Mouse (Mus musculus) embryonic facial prominence, embryonic 13.5 days (tissue): ENCODE results near the gene Cyb5r4. TPM values are rescaled to one million over a fixed set of nuclear protein-coding genes. Genes with fewer than 3 reads are reported as not detected.
A peak's percentile ranks its signal among the peaks of the same experiment; 100 is the strongest.

Experiments used
- ATAC-seq: fragments of 200-750 bp; cut with Nextera tagmentation; 2 replicates; pipeline ENCODE4 v1.8.0; 2017; ENCODE audit warnings: low read depth; ENCODE audit not compliant: insufficient number of reproducible peaks, insufficient read depth, low FRiP score, low TSS enrichment
- H3K27ac ChIP-seq: fragments of 300-500 bp; sonication (generic); 2 replicates; pipeline ENCODE4 v1.5.1; 2015; ENCODE audit warnings: moderate library complexity, mild to moderate bottlenecking, inconsistent platforms
- H3K27me3 ChIP-seq: fragments of 300-500 bp; sonication (generic); 2 replicates; pipeline ENCODE4 v1.6.1; 2015; ENCODE audit warnings: mild to moderate bottlenecking, inconsistent platforms
- H3K36me3 ChIP-seq: fragments of 300-500 bp; sonication (generic); 2 replicates; pipeline ENCODE4 v1.6.1; 2015; ENCODE audit warnings: mild to moderate bottlenecking, inconsistent platforms
- H3K4me1 ChIP-seq: fragments of 300-500 bp; sonication (generic); 2 replicates; pipeline ENCODE4 v1.6.1; 2015; ENCODE audit warnings: inconsistent platforms
- H3K4me2 ChIP-seq: fragments of 300-500 bp; sonication (generic); 2 replicates; pipeline ENCODE4 v1.6.1; 2015; ENCODE audit warnings: moderate library complexity, mild to moderate bottlenecking, inconsistent platforms
- H3K4me3 ChIP-seq: fragments of 300-500 bp; sonication (generic); 2 replicates; pipeline ENCODE4 v1.5.1; 2015; ENCODE audit warnings: mild to moderate bottlenecking, inconsistent platforms
- H3K9ac ChIP-seq: fragments of 300-500 bp; sonication (generic); 2 replicates; pipeline ENCODE4 v1.6.1; 2015; ENCODE audit warnings: mild to moderate bottlenecking, inconsistent platforms
- H3K9me3 ChIP-seq: fragments of 300-500 bp; sonication (generic); 2 replicates; pipeline ENCODE4 v1.6.1; 2016; ENCODE audit warnings: inconsistent platforms
- WGBS: fragments of 180-500 bp; shearing (Covaris S2); methylation state at CpG from one replicate; pipeline ENCODE4 v1.1.7; 2015; ENCODE audit warnings: mixed read lengths; 5-methylcytosine and 5-hydroxymethylcytosine counted together
- polyA plus RNA-seq: library from polyadenylated mRNA; unstranded; fragments of >200 nt; fragmentation: Nextera tagmentation; extraction: Ambion mirVana; gene quantifications from 2 replicates; pipeline ENCODE4 v1.2.1, GENCODE M21; 2015

Cyb5r4 gene
- polyA plus RNA-seq, 1 experiment from 2014 or later, result 47.2 TPM

DNA sequence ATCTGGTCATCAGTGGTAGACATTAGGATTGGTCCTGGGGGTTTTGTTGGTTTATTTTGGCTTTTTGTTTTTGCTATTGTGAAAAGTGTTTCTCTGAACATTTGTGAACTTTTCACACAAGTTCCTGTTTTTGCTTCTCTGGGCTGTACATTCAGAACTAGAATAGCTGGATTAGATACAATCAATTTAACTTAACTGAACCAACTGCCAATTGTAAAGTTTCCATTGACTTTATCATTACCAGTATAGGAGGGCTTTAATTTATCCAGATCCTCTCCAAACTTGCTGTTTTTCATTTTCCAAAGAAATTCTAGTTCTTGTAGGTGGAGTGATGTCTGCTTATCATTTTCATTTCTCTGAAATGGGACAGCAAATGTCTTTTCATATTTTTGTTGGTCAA, 32.0 kb upstream of the Cyb5r4 start:
- ATAC-seq, result no peak
- Histone ChIP-seq H3K4me3 (no peak overlapping the region), H3K36me3 (no peaks in the 10 kb centered on the region), H3K9me3 (no peaks in the 10 kb centered on the region), H3K4me2 (no peak overlapping the region), H3K27me3 (no peaks in the 10 kb centered on the region), H3K4me1 (0 out of 2 replicates have a peak, but pooled peaks cover 8% of the 10 kb centered on the region), H3K27ac (no peak overlapping the region), H3K9ac (no peak overlapping the region)

DNA sequence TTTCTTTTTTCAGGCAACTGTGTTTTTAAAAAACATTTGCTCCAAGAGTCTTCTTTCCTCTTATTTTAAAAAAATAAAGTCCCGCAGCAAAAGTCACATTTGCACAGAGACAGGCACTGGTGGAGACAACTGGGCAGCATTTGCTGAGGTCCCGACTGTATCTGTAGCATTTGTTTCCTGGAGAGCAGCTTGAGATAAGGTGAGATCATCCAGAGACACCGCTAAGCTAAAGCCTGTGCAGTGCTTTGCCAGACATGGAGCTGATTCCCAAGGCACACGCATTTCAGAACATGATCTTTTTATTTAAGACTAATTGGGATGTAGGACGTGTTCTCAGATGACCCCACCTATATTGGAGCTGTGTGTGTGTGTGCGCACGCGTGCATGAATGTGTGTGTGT, 30.1 kb upstream of the Cyb5r4 start:
- ATAC-seq, result no peak
- Histone ChIP-seq H3K27ac (no peak overlapping the region), H3K9ac (no peak overlapping the region), H3K27me3 (no peaks in the 10 kb centered on the region), H3K4me1 (0 out of 2 replicates have a peak, but pooled peaks cover 8% of the 10 kb centered on the region), H3K4me2 (no peak overlapping the region), H3K36me3 (no peaks in the 10 kb centered on the region), H3K9me3 (no peaks in the 10 kb centered on the region), H3K4me3 (no peak overlapping the region)
- 65% methylated on average over 8 of the region's 8 CpGs for WGBS

DNA sequence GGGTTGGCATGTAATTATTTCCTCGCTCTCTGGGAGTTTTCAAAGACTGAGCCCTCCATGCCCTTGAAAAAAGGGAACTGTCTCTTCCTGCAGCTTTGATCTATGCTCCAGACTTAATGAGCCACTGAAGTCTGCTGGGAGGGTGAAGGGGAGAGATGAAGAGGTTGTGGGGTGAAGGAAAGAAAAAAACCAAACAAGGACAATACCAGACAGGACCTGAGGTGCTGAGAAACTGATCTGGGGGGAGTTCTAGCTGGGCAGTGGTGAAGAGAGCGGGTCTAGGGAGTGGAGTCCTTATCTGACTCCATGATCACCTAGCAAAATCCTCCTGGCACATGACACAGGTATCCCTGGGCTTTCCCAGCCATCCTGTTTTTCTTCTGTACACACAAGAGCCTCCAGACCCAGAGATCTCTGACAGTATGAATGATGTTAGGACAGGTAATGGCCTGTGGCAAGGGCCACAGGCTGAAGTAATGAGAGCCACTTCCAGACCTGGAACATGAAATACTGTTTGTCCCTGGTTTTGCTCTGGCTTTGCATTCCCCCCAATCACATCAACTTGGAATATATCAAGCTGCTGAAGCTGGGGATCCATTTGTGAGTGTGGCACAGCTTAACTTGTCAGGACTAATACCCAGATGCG, 24.6 kb upstream of the Cyb5r4 start:
- no peaks in the 10 kb centered on the region for H3K27me3 ChIP-seq
- H3K9me3 ChIP-seq, result no peaks in the 10 kb centered on the region
- H3K4me1 ChIP-seq, result no peaks in the 10 kb centered on the region
- 46% methylated on average over 3 of the region's 3 CpGs for WGBS
- no peak for ATAC-seq
- no peak overlapping the region for H3K4me3 ChIP-seq
- no peak overlapping the region for H3K27ac ChIP-seq
- no peaks in the 10 kb centered on the region for H3K36me3 ChIP-seq
- H3K9ac ChIP-seq, result no peak overlapping the region
- no peak overlapping the region for H3K4me2 ChIP-seq

DNA sequence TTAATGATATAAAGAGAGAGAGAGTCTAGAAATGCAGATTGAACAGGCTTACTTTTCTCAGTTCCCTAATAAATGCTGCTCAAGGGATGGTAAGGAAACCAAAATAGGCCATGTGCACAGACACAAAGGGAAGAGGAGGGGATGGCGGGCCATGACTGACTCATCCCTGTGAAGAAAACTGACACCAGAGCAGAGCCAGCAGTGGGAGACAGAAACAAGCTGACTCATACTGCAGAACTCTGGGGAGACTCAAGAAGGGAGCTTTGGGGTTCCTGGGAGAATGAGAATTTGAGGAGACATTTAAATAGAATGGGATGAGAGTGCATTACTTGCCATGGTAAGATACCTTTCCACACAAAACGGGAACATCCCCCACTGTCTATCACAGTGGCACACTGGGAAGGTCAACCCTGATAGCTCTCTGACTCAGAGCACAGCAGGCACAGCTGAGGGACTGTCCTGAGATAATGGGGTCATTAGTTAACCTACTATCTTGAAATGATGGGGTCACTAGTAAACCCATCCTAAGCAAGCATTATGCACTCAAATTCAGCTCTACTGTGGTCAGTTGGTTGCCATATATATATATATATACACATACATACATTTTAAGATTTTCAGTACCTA, 21.7 kb upstream of the Cyb5r4 start:
- Histone ChIP-seq H3K4me3 (no peak overlapping the region), H3K27me3 (no peaks in the 10 kb centered on the region), H3K4me1 (no peaks in the 10 kb centered on the region), H3K9me3 (no peaks in the 10 kb centered on the region), H3K36me3 (no peaks in the 10 kb centered on the region), H3K9ac (no peak overlapping the region), H3K27ac (no peak overlapping the region), H3K4me2 (no peak overlapping the region)
- WGBS, result 53% methylated on average over 2 of the region's 2 CpGs
- ATAC-seq, result no peak

DNA sequence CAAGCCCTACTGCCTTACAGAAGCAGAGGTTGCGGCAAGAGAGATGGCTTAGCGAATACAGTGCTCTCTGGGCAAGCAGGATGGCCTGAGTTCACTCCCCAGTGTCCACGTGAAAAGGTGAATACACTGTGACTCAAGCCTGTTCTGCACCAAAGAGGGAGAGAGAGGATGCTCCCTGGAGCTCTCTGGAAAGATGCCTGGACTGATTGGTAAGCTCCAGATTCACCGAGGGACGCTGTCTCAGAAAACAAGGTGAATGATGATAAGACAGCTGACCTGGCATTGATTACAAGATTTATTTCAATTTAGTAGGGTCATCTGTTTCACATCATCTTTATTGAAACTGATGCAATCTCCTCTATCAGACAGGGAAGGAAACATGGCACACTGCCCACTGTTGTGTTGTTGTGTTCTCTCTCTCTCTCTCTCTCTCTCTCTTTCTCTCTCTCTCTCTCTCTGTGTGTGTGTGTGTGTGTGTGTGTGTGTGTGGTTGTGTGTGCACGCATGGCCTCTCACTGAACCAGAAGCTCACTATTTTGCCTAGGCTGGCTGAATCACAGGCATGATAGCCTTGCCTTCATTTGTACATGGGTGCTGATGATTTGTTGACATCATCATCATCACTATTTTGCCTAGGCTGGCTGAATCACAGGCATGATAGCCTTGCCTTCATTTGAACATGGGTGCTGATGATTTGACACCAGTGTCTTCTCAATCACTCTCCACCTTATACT, 16.9 kb upstream of the Cyb5r4 start:
- Histone ChIP-seq H3K9ac (no peak overlapping the region), H3K4me2 (no peak overlapping the region), H3K9me3 (no peaks in the 10 kb centered on the region), H3K27ac (no peak overlapping the region), H3K4me1 (no peaks in the 10 kb centered on the region), H3K27me3 (no peaks in the 10 kb centered on the region), H3K4me3 (no peak overlapping the region), H3K36me3 (no peaks in the 10 kb centered on the region)
- no peak for ATAC-seq
- WGBS, result 65% methylated on average over 6 of the region's 6 CpGs

DNA sequence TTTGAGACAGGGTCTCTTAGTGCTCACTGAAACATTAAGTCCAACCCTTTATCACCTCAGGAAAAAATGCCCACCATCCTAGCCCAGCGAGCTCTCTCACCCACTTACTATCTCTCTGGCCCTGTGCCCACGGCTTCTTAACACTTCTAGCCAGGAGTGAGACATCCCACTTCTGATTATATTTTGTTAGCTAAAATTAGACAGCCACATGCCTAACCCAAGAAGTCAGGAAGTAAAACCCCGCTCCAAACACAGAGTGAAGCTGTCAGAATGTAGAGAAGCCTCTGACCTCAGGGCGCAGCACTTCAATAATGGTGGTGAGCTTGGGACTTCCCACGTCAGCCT, 16.4 kb upstream of the Cyb5r4 start:
- Histone ChIP-seq H3K36me3 (no peaks in the 10 kb centered on the region), H3K9me3 (no peaks in the 10 kb centered on the region), H3K9ac (no peak overlapping the region), H3K27ac (no peak overlapping the region), H3K4me2 (no peak overlapping the region), H3K4me1 (no peaks in the 10 kb centered on the region), H3K4me3 (no peak overlapping the region), H3K27me3 (no peaks in the 10 kb centered on the region)
- 49% methylated on average over 5 of the region's 5 CpGs for WGBS
- no peak for ATAC-seq

DNA sequence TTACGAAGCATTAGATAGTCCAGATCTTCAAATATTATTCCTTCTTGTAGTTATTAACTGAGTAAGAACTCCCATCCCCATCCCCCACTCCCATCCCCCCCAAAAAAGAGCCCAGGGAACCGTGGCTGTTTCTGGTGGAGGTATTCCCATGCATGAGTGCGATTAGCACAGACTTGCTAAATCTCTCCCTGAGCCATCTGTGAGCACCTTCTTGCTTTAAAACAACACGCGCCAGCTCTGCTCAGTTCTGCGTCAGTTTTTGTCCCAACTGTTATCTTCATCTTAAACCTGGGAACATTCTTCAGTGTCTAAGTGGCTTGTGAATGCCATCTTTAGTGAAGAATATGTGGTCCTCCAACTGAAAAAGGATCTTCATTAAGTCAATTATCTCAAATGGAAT, 13.3 kb upstream of the Cyb5r4 start:
- Histone ChIP-seq H3K9ac (no peak overlapping the region), H3K4me3 (no peak overlapping the region), H3K27me3 (peaks cover 17% of the 10 kb centered on the region), H3K9me3 (no peaks in the 10 kb centered on the region), H3K4me2 (no peak overlapping the region), H3K27ac (no peak overlapping the region), H3K4me1 (no peaks in the 10 kb centered on the region), H3K36me3 (no peaks in the 10 kb centered on the region)
- WGBS, result 76% methylated on average over 6 of the region's 6 CpGs
- ATAC-seq, result no peak

DNA sequence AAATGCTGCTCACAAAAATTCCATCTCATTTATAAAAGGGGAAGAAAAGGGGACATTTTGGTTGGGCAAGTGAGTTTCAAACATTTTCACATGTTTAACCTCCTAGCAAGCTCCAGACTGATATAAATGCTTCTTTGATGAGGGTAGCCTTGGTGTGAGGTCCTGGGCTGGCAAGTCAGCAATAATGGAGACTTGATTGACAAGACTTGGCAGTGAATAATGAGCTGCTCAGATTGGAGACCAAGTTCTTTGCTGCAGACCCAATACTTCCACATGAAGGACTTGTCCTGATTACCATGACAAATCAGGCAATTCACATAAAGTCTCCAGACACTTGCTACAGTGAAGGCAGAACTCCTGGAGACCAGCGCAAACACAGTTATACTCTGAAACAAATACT, 12.9 kb upstream of the Cyb5r4 start:
- 78% methylated on average over 1 of the region's 1 CpGs for WGBS
- Histone ChIP-seq H3K9me3 (no peaks in the 10 kb centered on the region), H3K9ac (no peak overlapping the region), H3K4me1 (no peaks in the 10 kb centered on the region), H3K36me3 (no peaks in the 10 kb centered on the region), H3K27ac (no peak overlapping the region), H3K4me3 (no peak overlapping the region), H3K27me3 (peaks cover 20% of the 10 kb centered on the region), H3K4me2 (no peak overlapping the region)
- no peak for ATAC-seq

DNA sequence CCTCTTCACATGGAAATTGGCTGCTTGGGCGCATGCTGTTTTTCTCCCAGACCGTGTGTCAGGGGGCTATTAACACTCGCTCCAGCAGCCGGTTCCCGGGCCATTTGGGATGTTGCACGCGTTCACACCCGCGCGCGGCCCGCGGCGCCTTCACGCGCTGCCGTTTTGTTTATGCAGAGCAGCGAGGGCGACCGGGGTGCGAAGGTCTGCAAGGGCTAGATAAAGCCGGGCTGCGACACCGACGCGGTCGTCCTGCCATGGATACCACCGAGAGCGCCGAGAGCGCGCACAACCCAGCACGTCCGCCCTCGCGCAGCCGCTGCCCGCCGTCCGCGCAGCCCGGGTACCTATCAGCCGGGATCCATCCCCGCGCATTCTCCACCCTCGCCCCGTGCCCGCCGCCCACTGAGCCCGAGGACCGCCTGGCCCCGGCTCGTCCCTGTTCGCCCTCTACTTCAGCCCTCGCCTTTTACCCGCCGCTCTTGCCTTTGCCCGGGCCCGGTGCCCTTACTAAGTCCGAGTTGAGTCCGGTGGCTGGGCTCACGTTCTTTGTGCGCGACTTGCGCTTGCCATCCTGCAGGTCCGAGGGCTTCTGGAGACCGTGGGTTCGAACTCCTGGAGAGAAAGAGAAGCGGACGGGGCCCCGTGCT, 6.4 kb upstream of the Cyb5r4 start, which contains the start of gene Ripply2:
Gene Ripply2, plus strand, starts transcription at position 250 of the 650 bp plus-strand sequence.
- WGBS, result under 1% methylated on average over 71 of the region's 71 CpGs
- Histone ChIP-seq H3K9me3 (no peaks in the 10 kb centered on the region), H3K36me3 (no peaks in the 10 kb centered on the region), H3K27ac (no peak within 1 kb of the TSS), H3K4me2 (peak within 1 kb of the TSS; percentile 88), H3K27me3 (peaks cover 62% of the 10 kb centered on the region), H3K4me1 (peaks cover 10% of the 10 kb centered on the region), H3K9ac (peak within 1 kb of the TSS; percentile 55), H3K4me3 (peak within 1 kb of the TSS; percentile 51)
- peak; percentile 67 for ATAC-seq

DNA sequence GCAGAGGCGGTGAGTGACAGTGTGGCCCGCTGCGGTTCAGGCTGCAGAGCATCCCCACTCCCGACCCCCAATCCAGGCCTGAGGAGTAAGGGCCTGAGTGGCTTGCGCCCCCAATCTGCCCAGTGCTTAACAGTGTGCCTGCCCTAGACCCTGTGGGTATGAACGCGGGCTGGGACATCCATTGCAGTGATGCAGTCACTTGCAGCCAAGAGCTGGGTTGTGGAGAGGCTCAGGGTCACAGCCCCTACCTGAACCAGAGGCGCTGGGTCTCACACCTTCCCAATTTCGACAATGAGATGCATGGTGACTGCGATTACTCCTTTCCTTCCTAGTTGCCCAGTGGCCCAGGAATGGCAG, 5.9 kb upstream of the Cyb5r4 start:
- 3% methylated on average over 10 of the region's 10 CpGs for WGBS
- Histone ChIP-seq H3K9ac (0 out of 2 replicates have a peak overlapping the region, but pooled peaks have one; percentile 55), H3K27ac (no peak overlapping the region), H3K27me3 (peaks cover 62% of the 10 kb centered on the region), H3K36me3 (no peaks in the 10 kb centered on the region), H3K4me1 (peaks cover 10% of the 10 kb centered on the region), H3K4me2 (peak overlapping the region; percentile 88), H3K9me3 (no peaks in the 10 kb centered on the region), H3K4me3 (peak overlapping the region; percentile 51)
- ATAC-seq, result no peak

DNA sequence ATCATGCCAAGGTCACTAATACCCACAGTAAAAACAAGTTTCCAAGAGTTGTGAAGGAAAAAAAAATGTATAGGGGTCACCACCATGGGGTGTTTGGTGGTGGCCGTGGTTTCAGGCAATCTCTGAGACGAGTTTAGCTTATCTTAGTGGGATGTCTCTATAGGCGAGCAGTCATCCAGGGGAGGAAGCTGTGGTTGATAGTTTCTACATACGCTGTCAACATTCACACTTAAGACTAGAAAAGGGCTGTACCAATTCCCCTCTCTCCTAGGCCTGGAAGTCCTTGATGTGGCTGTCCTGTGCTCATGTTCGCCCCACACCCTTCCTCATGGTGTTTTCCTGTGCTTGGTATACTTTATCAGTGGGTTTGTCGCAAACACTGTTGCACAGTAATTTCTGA, 4.0 kb downstream of the Cyb5r4 start:
- Histone ChIP-seq H3K27me3 (no peaks in the 10 kb centered on the region), H3K27ac (no peak overlapping the region), H3K36me3 (no peaks in the 10 kb centered on the region), H3K4me2 (no peak overlapping the region), H3K9me3 (no peaks in the 10 kb centered on the region), H3K4me3 (no peak overlapping the region), H3K9ac (no peak overlapping the region), H3K4me1 (peaks cover 11% of the 10 kb centered on the region)
- ATAC-seq, result no peak
- WGBS, result 75% methylated on average over 6 of the region's 6 CpGs
